Mouse (Mus musculus) T-helper 1 cell (primary cell): ENCODE measurements around the gene Fkbp2.

Source experiments
- in situ Hi-C: fragments of 300-600 bp; cut with MboI, MseI; formaldehyde crosslinking; loops from one replicate; pipeline ENCODE4 v1.15.1; 2025; ENCODE audit warnings: high pct_unique_total_duplicates

Gene Fkbp2

GRCm38 (mm10) chr19:6980381-6981093, at the start of gene Fkbp2:
TSS of gene Fkbp2 (minus strand) at chr19:6980501.
- in situ Hi-C loops: no loop called here

- in situ Hi-C loops: loop anchor here (25.0 kb wide), 1 partner anchor 1708 kb away; the partner anchor contains the start of genes 1700092M07Rik, Stx5a and Wdr74
Observed at GRCm38 (mm10) chr19:7029531-7029930, 49.2 kb upstream of the Fkbp2 start.

GRCm38 (mm10) chr19:7020224-7020641, 39.9 kb upstream of the Fkbp2 start:
- in situ Hi-C loops: loop anchor here (5.0 kb wide), 1 partner anchor 163 kb away; the partner anchor contains the start of gene Ccdc88b

GRCm38 (mm10) chr19:7019191-7019590, 38.9 kb upstream of the Fkbp2 start, which contains the start of gene Fermt3:
TSS of gene Fermt3 (minus strand) at chr19:7019469.
- in situ Hi-C loops: loop anchor here (5.0 kb wide), 1 partner anchor 42 kb away; the partner anchor contains the start of gene Plcb3

GRCm38 (mm10) chr19:7018546-7018945, 38.2 kb upstream of the Fkbp2 start:
- in situ Hi-C loops: loop anchor here (5.0 kb wide), 1 partner anchor 41 kb away; the partner anchor contains the start of gene Plcb3

- in situ Hi-C loops: loop anchor here (5.0 kb wide), 1 partner anchor 40 kb away; the partner anchor contains the start of gene Plcb3
Observed at GRCm38 (mm10) chr19:7017541-7018457, 37.5 kb upstream of the Fkbp2 start.

- in situ Hi-C loops: loop anchor here (5.0 kb wide), 1 partner anchor 37 kb away; the partner anchor contains the start of gene Plcb3
Observed at GRCm38 (mm10) chr19:7014481-7015135, 34.3 kb upstream of the Fkbp2 start.

- in situ Hi-C loops: no loop called here
Observed at GRCm38 (mm10) chr19:7013984-7014383, 33.7 kb upstream of the Fkbp2 start.

- in situ Hi-C loops: no loop called here
Observed at GRCm38 (mm10) chr19:7012426-7012825, 32.1 kb upstream of the Fkbp2 start.

GRCm38 (mm10) chr19:7006892-7007593, 26.7 kb upstream of the Fkbp2 start:
- in situ Hi-C loops: loop anchor here (10.0 kb wide), 1 partner anchor 352 kb away; no protein-coding TSS in a partner anchor

GRCm38 (mm10) chr19:6999360-7000063, 19.2 kb upstream of the Fkbp2 start:
- in situ Hi-C loops: loop anchor here (10.0 kb wide), 1 partner anchor 345 kb away; no protein-coding TSS in a partner anchor

GRCm38 (mm10) chr19:6997721-6998290, 17.5 kb upstream of the Fkbp2 start:
- in situ Hi-C loops: no loop called here

- in situ Hi-C loops: no loop called here
Observed at GRCm38 (mm10) chr19:6996006-6996405, 15.7 kb upstream of the Fkbp2 start, which contains the start of the genes Nudt22 and Trpt1. TSS of gene Nudt22 (minus strand) at chr19:6996117. TSS of gene Trpt1 (plus strand) at chr19:6996131.

- in situ Hi-C loops: no loop called here
Observed at GRCm38 (mm10) chr19:6995255-6995991, 15.1 kb upstream of the Fkbp2 start.

- in situ Hi-C loops: no loop called here
Observed at GRCm38 (mm10) chr19:6994489-6994888, 14.2 kb upstream of the Fkbp2 start.

GRCm38 (mm10) chr19:6994002-6994401, 13.7 kb upstream of the Fkbp2 start:
- in situ Hi-C loops: no loop called here

GRCm38 (mm10) chr19:6993011-6993770, 12.9 kb upstream of the Fkbp2 start:
- in situ Hi-C loops: no loop called here
